Mouse (Mus musculus): ENCODE measurements around the gene Gm5622. TPM values are rescaled to one million over a fixed set of nuclear protein-coding genes. Genes with fewer than 3 reads are reported as not detected.
"Not testable (repeated sequence)": the region's sequence is repeated elsewhere in the genome, so short reads cannot be mapped to it uniquely, and the experiment has no call there.

Gm5622 gene
- not detected for total RNA-seq (2021)

DNA sequence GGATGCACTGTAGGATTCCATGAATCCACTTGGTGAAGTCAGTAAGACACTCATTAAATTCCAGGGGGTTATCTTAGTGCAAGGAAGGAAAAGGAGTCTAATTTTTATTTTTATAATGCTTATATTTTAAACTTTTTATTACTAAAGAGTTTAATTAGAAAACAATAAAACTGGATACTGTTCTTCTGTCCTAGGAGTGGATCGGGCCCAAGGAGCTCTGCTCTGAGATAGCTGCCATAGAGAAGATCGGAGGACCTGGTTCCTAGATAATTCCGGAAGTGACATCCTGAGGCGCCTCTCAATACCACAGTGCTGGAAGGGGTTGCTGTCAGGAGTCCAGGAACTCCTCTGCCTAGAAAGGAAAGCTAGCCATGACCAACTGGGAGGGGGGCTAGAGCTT, at the start of gene Gm5622:
Gm5622 (plus strand) TSS at position 301 of the 400 bp plus-strand sequence.
- no peak for DNase-seq

GRCm38 (mm10) chr14:51507416-51507815, 45.2 kb upstream of the Gm5622 start:
- no peak for DNase-seq

DNA sequence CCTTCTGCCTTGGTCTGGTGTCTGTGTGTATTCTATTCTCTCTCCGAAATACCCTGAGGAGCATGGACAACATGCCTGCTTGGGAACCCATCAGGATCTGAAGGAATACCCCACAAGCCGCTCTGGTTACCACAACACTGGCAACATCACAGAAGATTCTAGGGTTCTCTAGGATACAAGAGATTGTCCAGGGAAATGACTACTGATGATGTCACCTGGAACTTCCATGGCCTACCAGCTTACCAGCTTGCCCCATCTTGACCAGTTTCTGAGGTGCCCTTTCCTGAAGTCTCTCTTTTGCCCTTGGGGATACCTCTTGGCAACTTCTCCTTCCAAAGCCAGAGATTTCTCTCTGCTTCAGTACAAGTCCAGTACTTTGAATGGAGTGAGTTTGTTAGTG, 21.4 kb downstream of the Gm5622 start, which contains the start of gene Gm17175:
Gm17175 (minus strand) TSS at position 101 of the 400 bp plus-strand sequence.
- DNase-seq = not testable (repeated sequence)

GRCm38 (mm10) chr14:51592039-51592438, 39.4 kb downstream of the Gm5622 start, which contains the start of gene Gm17174:
Gene Gm17174, minus strand, starts transcription at chr14:51592139.
- not testable (repeated sequence) for DNase-seq

GRCm38 (mm10) chr14:51611210-51611609, 58.6 kb downstream of the Gm5622 start, which contains the start of gene Gm17078:
Gene Gm17078, minus strand, starts transcription at chr14:51611310.
- DNase-seq = no peak

DNA sequence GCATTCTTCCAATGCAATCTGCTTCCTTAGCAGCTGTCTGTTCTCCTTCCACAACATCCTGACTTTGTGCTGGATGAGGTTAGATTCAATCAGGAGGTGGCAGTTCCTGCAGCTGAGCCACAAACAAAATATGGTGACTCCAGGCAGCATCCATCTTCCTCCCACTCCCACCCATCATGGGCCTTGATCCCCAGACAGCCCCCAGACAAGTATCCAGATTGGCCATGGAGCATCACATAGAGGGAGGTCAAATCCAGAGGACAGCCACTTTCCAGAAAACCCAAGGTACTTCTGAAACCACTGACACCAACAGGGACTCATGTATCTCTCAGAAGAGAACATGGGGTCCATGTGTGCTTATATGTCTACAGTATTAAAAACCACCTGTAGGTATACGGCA, 79.8 kb downstream of the Gm5622 start:
- DNase-seq = peak; percentile 15

GRCm38 (mm10) chr14:51635566-51635965, 83.0 kb downstream of the Gm5622 start, which contains the start of gene Gm4181:
Gene Gm4181, minus strand, starts transcription at chr14:51635666.
- not testable (repeated sequence) for DNase-seq

GRCm38 (mm10) chr14:51677269-51677668, 124.7 kb downstream of the Gm5622 start:
- DNase-seq = no peak

GRCm38 (mm10) chr14:51695368-51695767, 142.8 kb downstream of the Gm5622 start, which contains the start of gene Gm17079:
Gene Gm17079, minus strand, starts transcription at chr14:51695468.
- DNase-seq = not testable (repeated sequence)

Other genes starting within 250 kb of the Gm5622 start
- not detected for gene Gm7247, start 191.0 kb upstream of the Gm5622 start, total RNA-seq (2021)
- not detected for gene Vmn2r88, start 142.0 kb upstream of the Gm5622 start, total RNA-seq (2021)
- not detected for gene Vmn2r89, start 100.9 kb upstream of the Gm5622 start, total RNA-seq (2021)
- gene Gm17175, start 21.3 kb downstream of the Gm5622 start, total RNA-seq (2021) = not detected
- not detected for gene Gm17174, start 39.3 kb downstream of the Gm5622 start, total RNA-seq (2021)
- not detected for gene Gm17078, start 58.5 kb downstream of the Gm5622 start, total RNA-seq (2021)
- gene Gm4181, start 82.9 kb downstream of the Gm5622 start, total RNA-seq (2021) = not detected
- gene Gm17079, start 142.7 kb downstream of the Gm5622 start, total RNA-seq (2021) = not detected
- not detected for gene Gm5800, start 164.4 kb downstream of the Gm5622 start, total RNA-seq (2021)
- not detected for gene Ang4, start 220.8 kb downstream of the Gm5622 start, total RNA-seq (2021)
- not detected for gene AY358078, start 247.3 kb downstream of the Gm5622 start, total RNA-seq (2021)

All from heart, postnatal 4 days (tissue).